In the genomic region with DNA sequence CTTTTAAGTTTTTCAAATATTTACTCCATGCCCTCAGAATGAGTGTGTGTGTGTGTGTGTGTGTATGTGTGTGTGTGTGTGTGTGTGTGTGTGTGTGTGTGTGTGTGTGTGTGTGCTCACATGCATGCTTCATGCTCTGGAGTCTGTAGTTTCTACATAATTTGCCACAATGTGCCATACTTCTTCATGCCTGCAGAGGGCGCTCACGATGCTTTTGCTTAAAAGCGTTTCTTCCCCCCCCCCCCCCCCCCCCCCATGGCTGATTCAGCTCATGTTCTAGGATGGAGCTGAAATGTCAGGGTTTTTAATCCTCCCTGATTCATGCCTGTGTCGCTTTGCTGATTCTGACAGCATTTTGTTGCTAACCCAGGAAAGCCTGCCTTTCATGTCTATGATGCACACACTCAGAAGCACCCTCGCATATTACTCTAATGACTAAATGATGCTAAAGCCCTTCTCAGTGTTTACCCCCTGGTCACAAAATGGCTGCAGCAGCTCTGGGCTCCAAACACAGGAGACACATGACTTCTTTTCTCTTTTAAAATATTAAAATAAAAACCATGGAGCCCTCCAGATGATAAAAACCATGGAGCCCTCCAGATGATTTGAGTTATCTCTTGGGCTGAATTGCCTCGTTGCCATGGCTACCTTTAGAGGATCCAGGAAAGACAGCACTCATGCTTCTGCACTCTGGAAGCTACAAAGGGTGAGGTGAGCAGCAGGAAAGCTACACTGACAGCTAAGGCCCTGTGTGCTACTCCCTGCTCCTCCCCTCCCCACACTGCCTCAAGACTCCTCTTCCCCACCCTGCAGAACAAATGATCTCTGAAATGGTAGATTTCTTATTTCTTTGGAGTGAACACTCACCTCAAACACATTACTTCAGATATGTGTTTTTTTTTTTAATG, we compare ENCODE assay signal across 11 mouse cellular contexts. TPM values are rescaled to one million over a fixed set of nuclear protein-coding genes. Genes with fewer than 3 reads are reported as not detected.
DNase-seq lines count a peak whose midpoint lies in the region; ATAC-seq and TF ChIP-seq lines count a peak whose summit lies in the region.
"Had no signal": no experiment of that assay in that cellular context is flagged by ENCODE, and none has a peak within 500 bp of the region (broad histone marks: within the 10 kb centered on the region; RNA-seq: fewer than 3 reads in every experiment).

No protein-coding gene starts in this region.

- no peaks in the 10 kb centered on the region for H3K4me1 ChIP-seq in lung, embryonic 14.5 days (ENCODE audit: insufficient read depth)
- H3K4me1 ChIP-seq in midbrain, embryonic 15.5 days = no peaks in the 10 kb centered on the region
- H3K4me1 ChIP-seq in neural tube, embryonic 15.5 days = no peaks in the 10 kb centered on the region
- H3K4me1 ChIP-seq: limb, embryonic 10.5 days had no signal

- ATAC-seq in lung, embryonic 14.5 days (ENCODE audit: insufficient read depth) = no peak
- peak; percentile 94 for ATAC-seq in midbrain, embryonic 15.5 days (replicated peaks)
- no peak for ATAC-seq in neural tube, embryonic 15.5 days (ENCODE audit: low FRiP score)

- H3K9ac ChIP-seq in lung, embryonic 14.5 days = no peak overlapping the region
- no peak overlapping the region for H3K9ac ChIP-seq in midbrain, embryonic 15.5 days
- no peak overlapping the region for H3K9ac ChIP-seq in neural tube, embryonic 15.5 days (replicated peaks)

- no peaks in the 10 kb centered on the region for H3K27me3 ChIP-seq in lung, embryonic 14.5 days (ENCODE audit: insufficient read depth, low read length)
- H3K27me3 ChIP-seq in midbrain, embryonic 15.5 days (replicated peaks) = no peaks in the 10 kb centered on the region
- no peaks in the 10 kb centered on the region for H3K27me3 ChIP-seq in neural tube, embryonic 15.5 days (replicated peaks)

- DNase-seq in embryo, embryonic 10 days (ENCODE audit: low spot score) = peak; percentile 7
- no peak for DNase-seq in embryo, embryonic 11 days
- DNase-seq in lung, embryonic 14.5 days = peak; percentile 32
- no peak for DNase-seq in lung, postnatal 14 days
- peak; percentile 24 to 34 for DNase-seq in adrenal gland, adult 18-20 months (ENCODE audit: low spot score in 2 of 2)
- DNase-seq in gastrocnemius, adult 18-20 months (ENCODE audit: low spot score) = no peak
- DNase-seq: kidney, postnatal 25 days; lung, postnatal 4 days had no signal

- H3K4me2 ChIP-seq in lung, embryonic 14.5 days = no peak overlapping the region
- no peak overlapping the region for H3K4me2 ChIP-seq in midbrain, embryonic 15.5 days
- no peak overlapping the region for H3K4me2 ChIP-seq in neural tube, embryonic 15.5 days

- no peak overlapping the region for H3K4me3 ChIP-seq in lung, embryonic 14.5 days (ENCODE audit: low read depth, low read length)
- H3K4me3 ChIP-seq in midbrain, embryonic 15.5 days = no peak overlapping the region
- H3K4me3 ChIP-seq in neural tube, embryonic 15.5 days (replicated peaks) = no peak overlapping the region
- H3K4me3 ChIP-seq: limb, embryonic 10.5 days had no signal

- no peak for TF ChIP-seq CTCF in lung, embryonic 14.5 days (IDR thresholded peaks at IDR 0.05; ENCODE audit: low read depth)

- H3K9me3 ChIP-seq in lung, embryonic 14.5 days (ENCODE audit: low read depth, low read length) = no peaks in the 10 kb centered on the region
- H3K9me3 ChIP-seq in midbrain, embryonic 15.5 days = no peaks in the 10 kb centered on the region
- no peaks in the 10 kb centered on the region for H3K9me3 ChIP-seq in neural tube, embryonic 15.5 days (replicated peaks)
- H3K9me3 ChIP-seq: limb, embryonic 10.5 days had no signal

- no peak overlapping the region for H3K27ac ChIP-seq in lung, embryonic 14.5 days (ENCODE audit: low read depth)
- no peak overlapping the region for H3K27ac ChIP-seq in midbrain, embryonic 15.5 days
- H3K27ac ChIP-seq in neural tube, embryonic 15.5 days (replicated peaks) = no peak overlapping the region
- H3K27ac ChIP-seq: limb, embryonic 10.5 days had no signal

- H3K36me3 ChIP-seq in lung, embryonic 14.5 days (ENCODE audit: insufficient read depth) = no peaks in the 10 kb centered on the region
- no peaks in the 10 kb centered on the region for H3K36me3 ChIP-seq in midbrain, embryonic 15.5 days (replicated peaks)
- no peaks in the 10 kb centered on the region for H3K36me3 ChIP-seq in neural tube, embryonic 15.5 days
- H3K36me3 ChIP-seq: limb, embryonic 10.5 days had no signal

- WGBS in lung, embryonic 14.5 days = 37% methylated on average over 6 of the region's 6 CpGs
- WGBS in midbrain, embryonic 15.5 days = 30% methylated on average over 6 of the region's 6 CpGs
- WGBS in neural tube, embryonic 15.5 days = 56% methylated on average over 5 of the region's 6 CpGs

RNA-seq across cellular contexts. Expression of a gene that starts 49.7 kb away (rescaled TPM):
- polyA plus RNA-seq in lung, embryonic 14.5 days (2014; fragmentation: Nextera tagmentation; extraction: Ambion mirVana) = 15.0 and 21.2 TPM in 2 replicates
- total RNA-seq in adrenal gland, adult 18-20 months (2021) = 1 to 10 TPM; 2.6 to 3.4 TPM
- polyA plus RNA-seq in midbrain, embryonic 15.5 days (2015; fragmentation: Nextera tagmentation; extraction: Ambion mirVana) = 7.6 and 11.7 TPM in 2 replicates
- total RNA-seq in gastrocnemius, adult 18-20 months (2021) = 1 to 10 TPM; 1.5 to 1.6 TPM
- 9.0 and 26.8 TPM in 2 replicates for polyA plus RNA-seq in neural tube, embryonic 15.5 days (2015; fragmentation: Nextera tagmentation; extraction: Ambion mirVana)

Comparison
In these comparisons a context has a peak if more than half of its experiments do, and no peak if none do; other contexts are left out.
1. DNase-seq: peak in embryo, embryonic 10 days (single experiment), lung, embryonic 14.5 days (single experiment) and adrenal gland, adult 18-20 months (2 of 2); none in embryo, embryonic 11 days (single experiment), lung, postnatal 14 days (single experiment) and gastrocnemius, adult 18-20 months (single experiment).